Mouse (Mus musculus) heart, embryonic 13.5 days (tissue): Measurements from ENCODE around the gene Enpp3. TPM values are rescaled to one million over a fixed set of nuclear protein-coding genes. Genes with fewer than 3 reads are reported as not detected.

Experiments used
- ATAC-seq: fragments of 200-750 bp; cut with Nextera tagmentation; 2 replicates; pipeline ENCODE4 v1.8.0; 2017; ENCODE audit warnings: moderate TSS enrichment; ENCODE audit not compliant: insufficient number of reproducible peaks, low FRiP score, low TSS enrichment; ENCODE audit errors: extremely low read depth
- H3K27ac ChIP-seq: fragments of 300-500 bp; sonication (generic); replicated peaks from 2 replicates; pipeline ENCODE4 v1.5.1; 2015; ENCODE audit warnings: moderate library complexity, mild to moderate bottlenecking, inconsistent platforms
- H3K27me3 ChIP-seq: fragments of 300-500 bp; sonication (generic); replicated peaks from 2 replicates; pipeline ENCODE4 v1.6.1; 2015; ENCODE audit warnings: mild to moderate bottlenecking, inconsistent platforms
- H3K36me3 ChIP-seq: fragments of 300-500 bp; sonication (generic); 2 replicates; pipeline ENCODE4 v1.6.1; 2015; ENCODE audit warnings: mild to moderate bottlenecking, inconsistent platforms
- H3K4me1 ChIP-seq: fragments of 300-500 bp; sonication (generic); 2 replicates; pipeline ENCODE4 v1.6.1; 2015; ENCODE audit warnings: inconsistent platforms
- H3K4me2 ChIP-seq: fragments of 300-500 bp; sonication (generic); 2 replicates; pipeline ENCODE4 v1.6.1; 2015; ENCODE audit warnings: inconsistent platforms, mild to moderate bottlenecking, moderate library complexity
- H3K4me3 ChIP-seq: fragments of 300-500 bp; sonication (generic); 2 replicates; pipeline ENCODE4 v1.5.1; 2015; ENCODE audit warnings: moderate library complexity, mild to moderate bottlenecking, inconsistent platforms
- H3K9ac ChIP-seq: fragments of 300-500 bp; sonication (generic); 2 replicates; pipeline ENCODE4 v1.6.1; 2015; ENCODE audit warnings: inconsistent platforms, mild to moderate bottlenecking, moderate library complexity
- H3K9me3 ChIP-seq: fragments of 300-500 bp; sonication (generic); 2 replicates; pipeline ENCODE4 v1.6.1; 2016; ENCODE audit warnings: inconsistent platforms
- WGBS: fragments of 180-500 bp; shearing (Covaris S2); methylation state at CpG from one replicate; pipeline ENCODE4 v1.1.7; 2015; ENCODE audit warnings: mixed read lengths; 5-methylcytosine and 5-hydroxymethylcytosine counted together
- polyA plus RNA-seq: library from polyadenylated mRNA; unstranded; fragments of >200 nt; fragmentation: Nextera tagmentation; extraction: Ambion mirVana; gene quantifications from 2 replicates; pipeline ENCODE4 v1.2.1, GENCODE M21; 2015

The Enpp3 gene
- polyA plus RNA-seq, 1 experiment from 2014 or later = 2.1 TPM

DNA sequence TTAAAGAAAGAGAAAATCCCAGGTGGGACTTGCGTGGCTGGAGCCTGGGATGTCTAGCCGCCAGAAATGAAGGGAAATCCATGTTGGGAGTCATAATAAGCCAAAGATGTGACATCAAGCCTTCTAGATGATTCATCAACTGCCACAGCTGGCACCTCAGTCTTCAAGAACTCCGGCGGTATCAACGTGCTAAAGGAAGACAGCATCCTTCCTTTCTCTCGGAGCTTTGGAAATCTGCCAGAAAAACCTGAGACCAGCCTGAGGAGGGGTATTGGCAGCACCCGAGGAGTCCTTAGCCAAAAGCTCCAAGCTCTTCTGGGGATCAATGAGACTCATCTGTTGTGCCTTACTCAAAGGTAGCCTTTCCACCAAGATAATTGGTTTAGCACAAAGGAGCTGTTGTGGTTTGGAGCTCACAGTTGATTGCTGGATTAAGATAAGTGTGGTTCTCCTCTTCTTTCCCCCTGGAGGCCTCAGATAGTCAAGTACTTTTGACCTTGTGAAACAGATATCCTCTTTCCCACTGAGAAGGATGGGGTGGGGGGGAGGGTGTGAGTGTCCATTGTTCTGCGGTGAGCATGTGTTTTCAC is 84.2 kb downstream of the Enpp3 start:
- Histone ChIP-seq H3K27me3 (no peaks in the 10 kb centered on the region), H3K9ac (no peak overlapping the region), H3K4me2 (no peak overlapping the region), H3K4me1 (peaks cover 20% of the 10 kb centered on the region), H3K9me3 (no peaks in the 10 kb centered on the region), H3K27ac (no peak overlapping the region), H3K36me3 (no peaks in the 10 kb centered on the region), H3K4me3 (no peak overlapping the region)
- ATAC-seq = no peak
- 26% methylated on average over 8 of the region's 8 CpGs for WGBS

- Histone ChIP-seq H3K4me1 (peaks cover 20% of the 10 kb centered on the region), H3K27ac (no peak overlapping the region), H3K9me3 (no peaks in the 10 kb centered on the region), H3K27me3 (no peaks in the 10 kb centered on the region), H3K9ac (no peak overlapping the region), H3K36me3 (no peaks in the 10 kb centered on the region), H3K4me3 (no peak overlapping the region), H3K4me2 (peak overlapping the region; percentile 65)
- 72% methylated on average over 9 of the region's 9 CpGs for WGBS
- ATAC-seq = no peak
Measured at GRCm38 (mm10) chr10:24754874-24755540, 87.6 kb downstream of the Enpp3 start.

DNA sequence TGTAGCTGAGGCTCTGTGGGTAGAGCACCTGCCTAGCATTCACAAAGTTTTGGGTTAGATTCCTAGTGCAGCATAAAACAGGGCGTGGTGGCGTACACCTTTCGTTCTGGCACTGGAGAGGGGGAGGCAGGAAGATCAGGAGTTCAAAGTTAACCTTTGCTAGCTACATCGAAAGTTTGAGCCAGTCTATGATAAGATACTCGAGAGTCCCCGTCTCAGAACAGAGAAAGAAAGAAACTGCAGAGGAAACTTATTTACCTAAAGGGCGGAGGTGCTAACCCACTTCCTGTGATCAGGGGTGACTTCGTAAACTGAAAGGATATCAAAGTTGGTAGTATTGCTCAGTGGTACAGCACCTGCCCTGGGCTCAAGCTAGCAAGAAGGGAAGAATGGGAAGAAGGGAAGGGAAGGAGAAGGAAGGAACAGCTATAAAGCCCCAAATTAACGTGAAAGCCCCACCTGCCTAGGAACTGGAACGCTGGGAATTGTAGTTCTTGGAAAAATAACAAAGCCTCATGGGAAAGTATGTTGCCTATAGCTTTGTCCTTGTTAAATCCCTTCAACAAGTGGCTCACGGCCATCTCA is 88.3 kb downstream of the Enpp3 start:
- Histone ChIP-seq H3K9me3 (no peaks in the 10 kb centered on the region), H3K9ac (peak overlapping the region; percentile 45), H3K4me2 (peak overlapping the region; percentile 65), H3K36me3 (no peaks in the 10 kb centered on the region), H3K27me3 (no peaks in the 10 kb centered on the region), H3K4me1 (peaks cover 20% of the 10 kb centered on the region), H3K27ac (no peak overlapping the region), H3K4me3 (peak overlapping the region; percentile 51)
- 35% methylated on average over 11 of the region's 11 CpGs for WGBS
- no peak for ATAC-seq

DNA sequence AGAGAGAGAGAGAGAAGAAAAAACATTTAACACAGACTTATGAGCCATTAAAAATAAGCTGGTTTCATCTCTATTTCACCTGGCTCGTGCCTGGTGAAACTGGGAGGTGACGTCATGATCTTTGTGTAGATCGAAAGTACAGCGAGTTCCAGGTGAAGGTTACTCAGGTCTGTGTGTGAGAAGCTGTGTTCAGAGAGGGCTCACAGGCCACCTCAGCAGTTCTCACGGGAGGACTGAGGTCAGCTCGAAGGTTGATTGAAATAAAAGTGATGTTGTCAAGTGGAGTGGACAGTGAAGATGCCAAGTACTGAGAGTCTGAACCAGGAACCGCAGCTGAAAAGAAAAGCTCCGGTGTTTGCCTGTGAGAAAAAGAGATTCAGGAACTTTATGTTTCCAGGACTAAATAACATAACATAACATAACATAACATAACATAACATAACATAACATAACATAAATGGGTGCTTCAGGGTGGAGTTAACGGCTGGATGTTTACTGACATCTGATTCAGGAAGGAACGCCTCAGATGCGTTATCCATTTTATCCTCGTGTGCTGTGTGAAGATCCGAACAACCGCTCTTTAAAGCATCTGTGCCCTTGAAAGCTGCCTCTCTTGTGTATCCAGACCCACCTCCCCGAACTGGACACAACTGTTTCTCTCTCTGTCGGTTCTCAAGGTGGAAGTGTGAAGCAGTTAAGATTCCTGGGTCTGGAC is 88.9 kb downstream of the Enpp3 start:
- Histone ChIP-seq H3K27me3 (no peaks in the 10 kb centered on the region), H3K4me3 (peak overlapping the region; percentile 51), H3K4me2 (peak overlapping the region; percentile 65), H3K36me3 (no peaks in the 10 kb centered on the region), H3K9me3 (no peaks in the 10 kb centered on the region), H3K4me1 (peaks cover 18% of the 10 kb centered on the region), H3K9ac (peak overlapping the region; percentile 45; the same call in 1 of the 2 replicates), H3K27ac (no peak overlapping the region)
- 61% methylated on average over 16 of the region's 16 CpGs for WGBS
- ATAC-seq = no peak

DNA sequence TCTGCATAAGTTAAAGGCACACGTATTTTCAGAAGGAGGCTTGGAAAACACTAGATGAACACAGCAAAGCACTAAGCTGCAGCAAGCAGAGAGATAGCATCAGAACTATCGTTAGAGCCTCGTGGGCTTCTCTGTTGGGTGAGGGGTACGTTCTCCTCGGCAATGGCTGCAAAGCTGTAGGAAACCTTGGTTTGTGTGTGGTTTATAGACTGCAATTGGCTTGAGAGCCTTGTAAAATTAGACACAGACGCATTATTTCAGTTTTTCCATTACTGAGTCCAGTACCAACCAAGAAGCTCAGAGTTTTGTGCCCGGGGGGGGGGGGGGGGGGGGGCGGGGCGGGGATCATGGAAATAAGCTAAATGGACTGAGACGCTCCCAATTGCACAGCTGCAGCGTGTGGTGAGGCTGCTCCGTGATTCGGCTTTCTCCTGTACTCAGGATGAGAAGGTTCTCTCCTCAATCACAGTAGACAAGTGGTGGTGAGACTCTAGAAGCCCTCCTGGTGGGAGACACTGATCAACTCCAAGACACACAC is 99.6 kb downstream of the Enpp3 start:
- whole genome bisulfite sequencing = 75% methylated on average over 11 of the region's 13 CpGs
- no peak overlapping the region for H3K4me3 ChIP-seq
- no peaks in the 10 kb centered on the region for H3K36me3 ChIP-seq
- H3K27ac ChIP-seq = no peak overlapping the region
- H3K9me3 ChIP-seq = no peaks in the 10 kb centered on the region
- peaks cover 13% of the 10 kb centered on the region for H3K4me1 ChIP-seq
- no peak overlapping the region for H3K4me2 ChIP-seq
- no peak overlapping the region for H3K9ac ChIP-seq
- no peak for ATAC-seq
- no peaks in the 10 kb centered on the region for H3K27me3 ChIP-seq

- H3K27me3 ChIP-seq = no peaks in the 10 kb centered on the region
- no peak overlapping the region for H3K4me3 ChIP-seq
- WGBS = 35% methylated on average over 7 of the region's 7 CpGs
- H3K9me3 ChIP-seq = no peaks in the 10 kb centered on the region
- H3K9ac ChIP-seq = no peak overlapping the region
- H3K4me2 ChIP-seq = no peak overlapping the region
- ATAC-seq = no peak
- H3K36me3 ChIP-seq = no peaks in the 10 kb centered on the region
- no peak overlapping the region for H3K27ac ChIP-seq
- H3K4me1 ChIP-seq = peaks cover 16% of the 10 kb centered on the region
Measured at GRCm38 (mm10) chr10:24741229-24742198, 101.1 kb downstream of the Enpp3 start.

GRCm38 (mm10) chr10:24739171-24739570 is 103.5 kb downstream of the Enpp3 start:
- no peak overlapping the region for H3K4me3 ChIP-seq
- no peak for ATAC-seq
- no peak overlapping the region for H3K27ac ChIP-seq
- no peak overlapping the region for H3K9ac ChIP-seq
- H3K27me3 ChIP-seq = no peaks in the 10 kb centered on the region
- no peaks in the 10 kb centered on the region for H3K9me3 ChIP-seq
- WGBS = 65% methylated on average over 2 of the region's 2 CpGs
- H3K4me1 ChIP-seq = peaks cover 16% of the 10 kb centered on the region
- no peaks in the 10 kb centered on the region for H3K36me3 ChIP-seq
- no peak overlapping the region for H3K4me2 ChIP-seq

- Histone ChIP-seq H3K27ac (no peak overlapping the region), H3K9me3 (no peaks in the 10 kb centered on the region), H3K9ac (no peak overlapping the region), H3K36me3 (no peaks in the 10 kb centered on the region), H3K27me3 (no peaks in the 10 kb centered on the region), H3K4me1 (peaks cover 16% of the 10 kb centered on the region), H3K4me2 (no peak overlapping the region), H3K4me3 (no peak overlapping the region)
- WGBS = 72% methylated on average over 2 of the region's 2 CpGs
- no peak for ATAC-seq
Measured at GRCm38 (mm10) chr10:24738456-24738855, 104.2 kb downstream of the Enpp3 start.

DNA sequence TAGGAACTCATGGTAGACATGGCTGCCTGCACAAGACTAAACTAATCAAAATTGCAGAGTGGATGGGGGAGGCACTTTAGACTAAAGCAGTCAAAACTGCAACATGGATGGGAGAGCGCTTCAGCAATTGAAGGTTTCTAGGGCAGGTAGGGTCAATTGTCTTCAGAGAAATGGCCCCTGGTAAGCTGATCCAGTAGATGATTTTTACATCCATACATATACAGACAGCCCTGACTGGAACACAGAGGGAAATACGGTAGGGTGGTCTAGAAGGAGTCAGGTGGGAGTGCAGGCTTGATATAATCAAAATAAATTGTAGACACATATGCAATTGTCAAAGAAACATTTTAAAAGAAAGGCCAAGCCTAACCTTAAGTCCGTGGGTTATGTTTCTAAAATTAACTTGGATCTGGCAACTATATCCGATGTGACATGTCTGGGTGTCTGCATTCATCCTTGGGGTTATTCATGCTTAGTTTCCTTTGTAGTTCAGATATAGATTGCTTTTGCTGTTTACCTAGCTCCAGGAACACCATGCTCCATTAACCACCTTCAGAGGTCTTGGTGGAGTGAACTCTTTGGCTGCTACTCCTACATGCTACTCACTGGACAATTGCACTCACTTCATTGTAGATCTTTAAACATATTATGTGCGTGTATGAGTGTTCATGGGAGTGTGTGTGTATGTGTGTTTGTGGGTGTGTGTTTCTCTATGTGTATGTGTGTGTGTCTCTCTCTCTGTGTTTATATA is 107.4 kb downstream of the Enpp3 start:
- Histone ChIP-seq H3K9me3 (no peaks in the 10 kb centered on the region), H3K36me3 (no peaks in the 10 kb centered on the region), H3K4me2 (no peak overlapping the region), H3K9ac (no peak overlapping the region), H3K4me3 (no peak overlapping the region), H3K27me3 (no peaks in the 10 kb centered on the region), H3K27ac (no peak overlapping the region), H3K4me1 (peaks cover 16% of the 10 kb centered on the region)
- WGBS = 75% methylated on average over 5 of the region's 5 CpGs
- no peak for ATAC-seq

GRCm38 (mm10) chr10:24727478-24727877 is 115.1 kb downstream of the Enpp3 start:
- WGBS = 73% methylated on average over 4 of the region's 4 CpGs

More at GRCm38 (mm10) chr10:24727478-24727877, 115.1 kb downstream of the Enpp3 start:
- no peak for ATAC-seq
- H3K36me3 ChIP-seq = no peaks in the 10 kb centered on the region
- no peaks in the 10 kb centered on the region for H3K9me3 ChIP-seq
- H3K27me3 ChIP-seq = no peaks in the 10 kb centered on the region
- H3K4me3 ChIP-seq = no peak overlapping the region
- no peak overlapping the region for H3K27ac ChIP-seq
- H3K4me1 ChIP-seq = peaks cover 10% of the 10 kb centered on the region
- no peak overlapping the region for H3K4me2 ChIP-seq
- no peak overlapping the region for H3K9ac ChIP-seq
